Mouse (Mus musculus): ENCODE measurements around the gene Rptor. TPM values are rescaled to one million over a fixed set of nuclear protein-coding genes. Genes with fewer than 3 reads are reported as not detected.

Gene Rptor
- 10 to 100 TPM; 63.1 to 64.1 TPM for total RNA-seq (2021)
- long read RNA-seq, experiment 1, full-length matches to known transcripts = 12 of 42 reads
- long read RNA-seq, experiment 1, partial matches to known transcripts = 19 of 42 reads
- long read RNA-seq, experiment 1, other reads (novel, unspliced or antisense) = 11 of 42 reads
- long read RNA-seq, experiment 2, full-length matches to known transcripts = 2 of 22 reads
- long read RNA-seq, experiment 2, partial matches to known transcripts = 18 of 22 reads
- long read RNA-seq, experiment 2, other reads (novel, unspliced or antisense) = 2 of 22 reads

DNA sequence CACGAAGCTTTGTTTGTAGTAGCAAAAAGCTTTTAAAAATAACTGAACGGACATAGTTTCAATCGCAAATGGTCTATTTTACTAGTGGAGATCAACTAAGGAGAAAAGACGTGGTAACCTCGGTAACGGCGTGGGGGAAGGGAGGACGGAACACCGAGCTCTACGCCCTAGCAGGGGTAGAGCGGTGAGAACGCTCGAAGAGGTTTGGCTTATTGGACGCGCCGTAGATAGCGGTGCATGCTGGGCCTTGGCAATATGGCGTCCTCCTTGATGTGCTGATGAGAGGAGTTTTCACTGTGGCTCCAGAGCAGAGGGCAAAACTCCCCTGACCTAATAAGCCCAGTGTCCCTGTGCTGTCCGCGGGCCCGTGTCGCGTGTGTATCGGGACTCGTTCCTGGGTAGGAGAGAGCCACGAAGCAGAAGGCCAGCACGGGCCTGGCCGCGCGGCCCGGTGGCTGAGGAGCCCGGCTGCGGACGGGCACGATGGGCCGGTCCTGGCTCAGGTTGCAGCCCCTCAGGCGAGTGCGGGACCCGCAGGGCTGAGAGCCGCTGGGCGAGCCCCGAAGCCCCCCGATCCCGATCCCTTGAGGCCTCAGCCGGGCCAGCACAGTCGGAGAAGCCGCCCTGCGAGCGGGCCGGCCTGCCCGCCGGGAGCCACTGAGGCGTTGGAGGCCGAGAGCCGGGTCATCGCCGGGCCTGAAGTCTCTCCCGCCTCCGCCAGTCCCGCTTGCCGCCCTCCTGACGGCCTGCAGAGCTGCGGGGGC lies at the start of gene Rptor:
Gene Rptor, plus strand, starts transcription at position 143 of the 764 bp plus-strand sequence.
- peak; percentile 99 for DNase-seq (ENCODE audit: low spot score in 2 of 2)

GRCm38 (mm10) chr11:119554706-119555105 lies 48.0 kb upstream of the Rptor start:
- no peak for DNase-seq (ENCODE audit: low spot score in 2 of 2)

DNA sequence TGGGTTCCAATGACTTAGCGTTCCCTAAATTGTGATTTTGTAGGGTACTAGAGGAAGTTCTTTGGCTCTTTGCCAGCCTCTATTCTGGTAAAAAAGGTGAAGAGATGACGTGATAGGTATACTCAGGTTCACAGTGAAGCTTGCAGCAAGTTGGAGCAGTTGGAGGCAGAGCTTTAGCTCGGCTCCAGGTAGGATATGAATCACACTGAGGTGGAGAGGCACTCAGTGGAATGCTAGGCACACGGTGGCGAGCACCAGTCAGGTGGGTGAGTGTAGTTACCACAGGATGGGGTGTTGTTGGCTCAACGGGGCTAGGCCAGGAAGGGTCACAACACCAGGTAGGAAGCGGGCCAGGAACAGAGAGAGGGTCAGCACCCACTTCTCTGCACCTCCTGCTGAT lies 47.5 kb upstream of the Rptor start:
- no peak for DNase-seq (ENCODE audit: low spot score in 2 of 2)

- DNase-seq (ENCODE audit: low spot score in 2 of 2) = no peak
Measured at GRCm38 (mm10) chr11:119557940-119558869, 44.5 kb upstream of the Rptor start.

GRCm38 (mm10) chr11:119558870-119559610 lies 43.7 kb upstream of the Rptor start:
- no peak for DNase-seq (ENCODE audit: low spot score in 2 of 2)

- DNase-seq (ENCODE audit: low spot score in 2 of 2) = no peak
Measured at GRCm38 (mm10) chr11:119562286-119562685, 40.4 kb upstream of the Rptor start.

- no peak for DNase-seq (ENCODE audit: low spot score in 2 of 2)
Measured at GRCm38 (mm10) chr11:119563166-119563565, 39.5 kb upstream of the Rptor start.

GRCm38 (mm10) chr11:119564383-119564782 lies 38.3 kb upstream of the Rptor start:
- DNase-seq (ENCODE audit: low spot score in 2 of 2) = no peak

DNA sequence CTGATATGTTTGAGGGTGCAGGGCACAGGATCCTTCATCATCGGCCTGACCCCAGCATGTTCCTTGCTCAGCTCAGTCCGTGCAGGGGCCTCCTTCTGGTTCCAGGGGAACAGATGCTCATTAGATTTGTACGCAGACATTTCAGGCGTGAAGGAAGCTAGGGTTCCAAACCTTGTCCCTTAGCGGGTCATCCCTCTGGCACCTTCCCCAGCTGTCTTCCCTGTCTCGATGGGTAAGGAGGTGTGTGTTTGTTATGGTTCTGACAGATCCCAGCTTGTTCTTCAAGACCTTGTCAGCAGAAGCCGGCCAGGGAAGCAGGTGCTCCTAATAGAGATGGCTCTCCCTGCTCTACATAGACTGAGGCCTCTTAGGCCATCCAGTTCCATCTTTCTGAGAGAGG lies 37.7 kb upstream of the Rptor start:
- no peak for DNase-seq (ENCODE audit: low spot score in 2 of 2)

GRCm38 (mm10) chr11:119565684-119566083 lies 37.0 kb upstream of the Rptor start:
- DNase-seq (ENCODE audit: low spot score in 2 of 2) = peak; percentile 60 to 68

DNA sequence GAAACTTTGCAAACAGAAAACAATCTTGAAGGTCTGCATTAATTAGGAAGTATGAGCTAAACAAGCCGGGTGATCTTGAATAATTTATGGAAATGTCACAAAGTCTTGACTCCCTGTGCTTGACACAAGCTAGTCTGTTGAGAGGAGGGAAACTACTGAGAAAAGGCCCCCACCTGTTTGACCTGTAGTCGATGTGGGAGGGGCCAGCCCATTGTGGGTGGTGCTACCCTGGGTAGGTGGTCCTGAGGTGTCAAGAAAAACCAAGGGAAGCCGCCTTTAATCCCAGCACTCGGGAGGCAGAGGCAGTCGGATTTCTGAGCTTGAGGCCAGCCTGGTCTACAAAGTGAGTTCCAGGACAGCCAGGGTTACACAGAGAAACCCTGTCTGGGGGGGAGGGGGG lies 36.5 kb upstream of the Rptor start:
- no peak for DNase-seq (ENCODE audit: low spot score in 2 of 2)

DNA sequence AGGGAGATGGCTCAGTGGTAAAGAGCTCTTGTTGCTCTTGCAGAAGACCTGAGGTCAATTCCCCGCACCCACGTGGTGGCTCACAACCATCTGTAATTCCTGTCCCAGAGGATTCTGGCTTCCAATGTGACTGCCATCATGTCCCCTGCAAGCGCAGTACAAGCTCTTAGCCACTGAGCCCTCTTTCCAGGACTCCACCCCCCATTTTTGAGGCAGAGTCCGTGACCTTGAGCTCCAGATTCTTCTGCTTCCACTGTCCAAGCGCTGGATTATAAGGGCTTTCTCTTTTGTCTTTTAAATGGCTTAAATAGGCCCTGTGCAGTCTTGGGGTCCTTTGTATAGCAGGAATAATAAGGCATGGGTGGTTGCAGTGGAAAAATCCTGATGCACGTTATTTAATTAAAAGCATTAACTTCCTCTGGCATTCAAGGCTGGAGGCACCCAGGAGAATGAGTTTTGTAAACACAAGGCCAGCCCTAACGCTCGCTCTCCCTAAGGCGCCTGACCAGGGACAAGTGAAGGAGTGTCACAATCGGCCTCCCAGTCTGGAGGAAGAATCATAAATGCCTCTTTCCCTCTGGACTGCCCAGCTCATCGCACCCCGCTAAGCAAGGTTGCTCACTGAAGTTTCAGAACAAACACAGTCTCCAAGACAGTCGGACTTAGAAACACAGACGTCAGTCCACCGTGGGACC lies 30.2 kb upstream of the Rptor start:
- DNase-seq (ENCODE audit: low spot score in 2 of 2) = no peak

DNA sequence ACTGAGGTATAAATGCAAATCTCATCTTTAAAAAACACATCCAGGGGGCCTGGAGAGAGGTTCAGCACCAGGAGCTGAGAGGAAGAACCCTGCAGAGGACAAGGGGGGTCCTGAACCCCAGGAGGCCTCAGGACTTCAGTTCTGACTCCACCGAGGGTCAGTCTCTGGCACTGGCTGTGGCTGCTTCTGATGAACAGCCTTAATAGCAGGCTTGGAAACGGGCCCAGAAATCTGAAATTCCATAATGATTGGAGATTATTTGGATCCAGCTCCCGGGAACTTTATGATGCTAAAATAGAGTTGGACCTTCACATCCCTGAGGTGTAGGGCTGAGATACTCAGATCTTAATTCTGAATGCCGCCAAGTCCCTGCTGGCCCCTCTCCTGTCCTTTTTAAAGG lies 25.9 kb upstream of the Rptor start:
- DNase-seq (ENCODE audit: low spot score in 2 of 2) = no peak

DNA sequence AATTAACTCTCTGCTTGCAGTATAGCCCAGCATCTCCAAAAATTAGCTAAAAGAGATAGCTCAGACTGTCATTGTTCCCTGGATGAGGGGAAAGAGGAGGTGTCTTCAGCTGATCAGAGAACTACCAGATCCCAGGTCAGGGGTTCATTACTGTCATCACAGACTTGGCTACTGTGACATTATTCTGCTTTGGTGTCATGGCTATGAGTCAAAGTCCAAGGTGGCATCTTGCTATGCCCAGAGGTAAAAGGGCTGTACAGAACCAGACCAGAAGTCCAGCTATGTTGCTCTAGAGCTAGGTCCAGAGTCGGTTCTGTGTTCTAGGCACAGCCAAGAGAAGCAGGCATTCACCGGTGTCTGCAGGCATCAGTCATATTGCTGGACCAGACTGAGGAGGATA lies 25.0 kb upstream of the Rptor start:
- DNase-seq (ENCODE audit: low spot score in 2 of 2) = no peak

GRCm38 (mm10) chr11:119586511-119586910 lies 16.2 kb upstream of the Rptor start:
- DNase-seq (ENCODE audit: low spot score in 2 of 2) = no peak

DNA sequence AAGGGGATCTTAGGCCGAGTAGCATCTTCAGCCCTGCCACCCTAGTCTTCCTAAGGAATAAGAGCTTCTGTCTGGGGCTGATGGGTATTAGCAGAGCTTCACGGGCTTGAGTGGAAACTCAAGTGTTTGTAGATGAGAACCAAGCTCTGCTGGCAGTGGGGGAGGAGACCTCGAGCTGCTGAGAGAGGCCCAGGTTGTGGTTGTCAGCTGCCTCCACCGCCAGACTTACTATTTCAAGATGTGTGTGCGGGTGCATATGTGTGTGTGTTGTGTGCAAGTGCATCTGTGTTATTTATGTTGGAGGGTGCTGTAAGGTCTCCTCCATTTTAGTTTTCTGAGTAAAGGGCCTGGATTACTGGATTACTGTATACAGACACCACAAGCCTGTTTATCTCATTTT lies 15.6 kb upstream of the Rptor start:
- DNase-seq (ENCODE audit: low spot score in 2 of 2) = no peak

DNA sequence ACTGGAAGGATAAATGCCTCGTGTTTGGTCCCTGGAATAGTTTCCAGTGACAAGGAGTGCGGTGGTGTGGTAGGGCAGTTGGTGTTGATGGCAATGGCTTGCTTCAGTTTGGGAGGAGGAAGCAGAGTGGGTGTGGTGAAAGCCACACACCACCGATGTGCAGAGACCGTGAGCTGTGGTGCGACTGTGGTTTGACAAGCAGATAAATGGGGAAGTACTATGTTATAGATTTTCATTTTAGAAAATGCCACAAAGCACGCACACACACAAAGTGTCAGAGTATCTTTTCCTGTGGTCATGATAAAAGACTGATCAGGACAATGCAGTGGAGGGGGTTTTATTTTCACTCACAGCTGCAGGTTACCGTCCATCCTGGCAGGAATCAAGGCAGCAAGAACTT lies 13.5 kb upstream of the Rptor start:
- DNase-seq (ENCODE audit: low spot score in 2 of 2) = no peak

- DNase-seq (ENCODE audit: low spot score in 2 of 2) = no peak
Measured at GRCm38 (mm10) chr11:119593966-119594365, 8.7 kb upstream of the Rptor start.

DNA sequence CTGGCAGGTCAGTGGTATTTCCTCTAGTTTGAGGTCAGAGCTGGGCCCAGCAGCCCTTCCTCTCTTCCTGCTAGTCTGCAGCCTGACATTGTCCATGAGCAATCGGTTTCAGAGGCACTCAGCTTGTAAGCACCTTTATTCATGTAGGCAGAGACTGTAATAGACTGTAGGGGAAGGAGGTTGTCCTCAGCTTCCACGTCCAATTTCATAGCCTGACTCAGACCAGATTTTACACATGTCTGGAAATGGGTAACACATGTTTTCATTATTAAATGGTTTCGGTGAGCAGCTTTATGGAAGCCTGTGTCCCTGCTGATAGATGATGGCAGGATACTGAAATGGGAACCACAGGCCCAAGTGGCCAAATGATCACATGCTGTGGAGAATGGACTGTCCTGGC lies 3.8 kb upstream of the Rptor start:
- no peak for DNase-seq (ENCODE audit: low spot score in 2 of 2)

DNA sequence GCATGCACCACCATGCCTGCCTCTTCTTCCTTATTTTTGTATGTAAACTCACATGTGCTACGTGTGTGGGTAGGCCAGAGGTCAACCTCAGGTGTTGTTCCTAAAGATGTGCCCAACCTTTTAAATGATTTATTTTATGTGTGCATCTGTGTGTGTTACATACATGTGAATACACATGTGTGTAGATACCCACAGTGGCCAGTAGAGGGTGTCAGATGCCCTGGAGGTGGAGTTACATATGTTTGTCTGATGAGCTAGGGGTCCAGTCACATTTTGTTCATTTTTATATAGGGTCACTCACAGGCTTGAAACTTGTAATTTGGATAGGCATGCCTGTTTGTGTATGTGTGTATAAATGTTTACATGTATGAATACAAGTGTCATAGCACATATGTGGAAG lies 2.4 kb upstream of the Rptor start:
- no peak for DNase-seq (ENCODE audit: low spot score in 2 of 2)

All from left cerebral cortex, adult 18-20 months (tissue).